Mouse (Mus musculus): Measurements from ENCODE around the gene Bche.

DNA sequence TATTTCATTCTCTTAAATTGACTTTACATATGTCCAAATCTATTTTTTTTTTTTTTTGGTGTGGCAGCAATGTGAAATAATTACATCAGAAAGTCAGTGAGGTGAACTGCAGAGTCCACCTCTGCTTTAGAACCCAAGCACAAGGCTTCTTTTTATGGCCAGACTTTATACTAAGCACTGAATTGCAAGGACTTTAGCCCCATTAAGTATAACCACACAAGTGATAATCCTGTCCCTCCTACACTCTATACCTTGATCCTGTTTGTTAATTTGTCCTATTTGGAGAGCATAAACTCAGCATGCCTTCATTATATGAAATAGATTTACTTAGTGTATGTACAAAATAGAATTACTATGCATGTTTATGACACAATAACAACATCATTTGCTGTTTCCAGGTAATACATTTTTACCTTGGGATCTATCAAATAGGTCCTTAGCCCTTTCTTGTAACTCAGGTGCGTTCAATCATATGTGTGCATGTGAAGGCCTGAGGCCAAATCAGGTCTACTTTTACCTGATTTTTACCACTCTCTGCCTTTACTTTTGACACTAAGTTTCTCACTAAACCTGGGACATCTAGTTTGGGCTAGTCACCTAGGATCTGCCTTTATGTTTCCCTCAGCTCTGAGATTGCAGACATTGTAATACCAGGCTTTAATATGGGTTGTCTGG lies 9.5 kb upstream of the Bche start:
- TF ChIP-seq POLR2A (IDR thresholded peaks at IDR 0.05; ENCODE audit: insufficient read length, low read depth) (no peak), POLR2AphosphoS2 (IDR thresholded peaks at IDR 0.05; ENCODE audit: insufficient read length, low read depth) (no peak), USF1 (IDR thresholded peaks at IDR 0.05; ENCODE audit: low read depth) (no peak), MYOD1 (IDR thresholded peaks at IDR 0.05; ENCODE audit: control insufficient read depth in 1 of 3, insufficient read length in 2 of 3, low read depth in 2 of 3) (no peak), TCF3 (IDR thresholded peaks at IDR 0.05; ENCODE audit: insufficient read length, low read depth) (no peak), MAX (IDR thresholded peaks at IDR 0.05; ENCODE audit: low read depth) (no peak), CEBPB (IDR thresholded peaks at IDR 0.05; ENCODE audit: insufficient read depth, poor library complexity, severe bottlenecking) (no peak), TCF12 (IDR thresholded peaks at IDR 0.05; ENCODE audit: insufficient read depth, poor library complexity, severe bottlenecking) (no peak), E2F4 (IDR thresholded peaks at IDR 0.05; ENCODE audit: insufficient read depth) (no peak), SRF (IDR thresholded peaks at IDR 0.05; ENCODE audit: control insufficient read depth, insufficient read length, low read depth) (no peak)
